Mouse (Mus musculus) gastrocnemius, adult 8-10 months (tissue): Measurements from ENCODE around the gene Ninl. TPM values are rescaled to one million over a fixed set of nuclear protein-coding genes. Genes with fewer than 3 reads are reported as not detected.
A peak's percentile ranks its signal among the peaks of the same experiment; 100 is the strongest.

Experiments used
- DNase-seq, 2 experiments: peaks; one replicate each; pipeline ENCODE4 v3.0.0; 2022; ENCODE audit warnings: low spot score in 2 of 2
- total RNA-seq, 4 experiments: library from RNA; stranded (reverse); gene quantifications; 2 replicates each; pipeline ENCODE4 v1.2.4; 2022

Ninl gene
- total RNA-seq, 4 experiments from 2014 or later = 0.22 to 0.65 TPM; not detected in 2

- DNase-seq = no peak
Observed at GRCm38 (mm10) chr2:150904936-150905450, 134.2 kb downstream of the Ninl start, which contains the start of gene Gins1. Gins1 (plus strand) TSS chr2:150905400.

- DNase-seq = peak; percentile 96 to 97
Observed at GRCm38 (mm10) chr2:150904272-150904935, 134.8 kb downstream of the Ninl start, which contains the start of gene Abhd12. Abhd12 (minus strand) TSS chr2:150904741.

GRCm38 (mm10) chr2:150902347-150902746, 136.8 kb downstream of the Ninl start:
- DNase-seq = no peak

GRCm38 (mm10) chr2:150900341-150900740, 138.8 kb downstream of the Ninl start:
- DNase-seq = no peak

- DNase-seq = no peak
Observed at GRCm38 (mm10) chr2:150895691-150896252, 143.4 kb downstream of the Ninl start.

GRCm38 (mm10) chr2:150894617-150895267, 144.4 kb downstream of the Ninl start:
- no peak for DNase-seq

GRCm38 (mm10) chr2:150887370-150887769, 151.8 kb downstream of the Ninl start:
- DNase-seq = no peak

- no peak for DNase-seq
Observed at GRCm38 (mm10) chr2:150886315-150886714, 152.9 kb downstream of the Ninl start.

- no peak for DNase-seq
Observed at GRCm38 (mm10) chr2:150885814-150886213, 153.4 kb downstream of the Ninl start.

GRCm38 (mm10) chr2:150884779-150885110, 154.4 kb downstream of the Ninl start:
- DNase-seq = no peak

Other genes with a start within 250 kb of the Ninl start
- 10 to 100 TPM; 22.0 to 27.5 (median 25.7) TPM for gene Abhd12, start 134.6 kb downstream of the Ninl start, total RNA-seq
- gene Gins1, start 134.0 kb downstream of the Ninl start, total RNA-seq = 1 to 10 TPM; 1.6 to 2.7 (median 1.9) TPM
- gene Nanp, start within 50 bp of the Ninl start, total RNA-seq = 1 to 10 TPM; 2.6 to 3.8 (median 3.2) TPM
- not detected for gene Gm14151, start 53.0 kb upstream of the Ninl start, total RNA-seq
- not detected for gene Gm14147, start 58.9 kb upstream of the Ninl start, total RNA-seq